Mouse (Mus musculus) cerebellum, adult 2 months (tissue): ENCODE data around the gene Hcrtr1.

ENCODE experiments used
- CTCF ChIP-seq: fragments of 200-500 bp; IDR thresholded peaks from 2 replicates; pipeline ENCODE4 v1.5.1; 2011; ENCODE audit warnings: low read depth, mild to moderate bottlenecking, control low read depth, low read length, moderate library complexity, borderline replicate concordance; ENCODE audit not compliant: insufficient read depth
- POLR2A ChIP-seq: fragments of 200-500 bp; IDR thresholded peaks from 2 replicates; pipeline ENCODE4 v1.6.1; 2011; ENCODE audit warnings: low read length, control low read depth, borderline replicate concordance; ENCODE audit not compliant: insufficient read depth

DNA sequence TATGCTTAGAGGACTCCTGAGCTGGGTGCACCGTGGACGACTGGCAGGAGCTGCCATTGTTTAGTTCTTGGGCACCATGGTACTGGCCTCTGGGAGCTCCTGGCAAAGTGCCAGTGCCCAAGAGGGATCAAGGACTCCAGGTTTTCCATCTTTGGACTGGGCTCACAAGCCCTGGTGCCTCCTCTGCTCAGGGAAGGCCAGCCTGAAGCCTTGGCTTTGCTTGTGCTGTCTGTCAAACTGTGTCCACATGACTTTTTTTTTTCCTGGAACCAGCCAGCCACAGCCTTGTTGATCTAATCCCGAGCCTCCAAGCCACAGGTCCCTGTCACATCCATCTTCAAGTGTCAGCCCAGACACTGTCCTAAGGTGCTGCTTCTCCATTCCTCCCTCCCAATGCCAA lies 2.6 kb upstream of the Hcrtr1 start:
- TF ChIP-seq POLR2A (no peak), CTCF (no peak)
